Mouse (Mus musculus): ENCODE results near the gene Lars2. TPM values are rescaled to one million over a fixed set of nuclear protein-coding genes. Genes with fewer than 3 reads are reported as not detected.

The Lars2 gene
- polyA plus RNA-seq, 2 experiments: 230 to 1,005 TPM

DNA sequence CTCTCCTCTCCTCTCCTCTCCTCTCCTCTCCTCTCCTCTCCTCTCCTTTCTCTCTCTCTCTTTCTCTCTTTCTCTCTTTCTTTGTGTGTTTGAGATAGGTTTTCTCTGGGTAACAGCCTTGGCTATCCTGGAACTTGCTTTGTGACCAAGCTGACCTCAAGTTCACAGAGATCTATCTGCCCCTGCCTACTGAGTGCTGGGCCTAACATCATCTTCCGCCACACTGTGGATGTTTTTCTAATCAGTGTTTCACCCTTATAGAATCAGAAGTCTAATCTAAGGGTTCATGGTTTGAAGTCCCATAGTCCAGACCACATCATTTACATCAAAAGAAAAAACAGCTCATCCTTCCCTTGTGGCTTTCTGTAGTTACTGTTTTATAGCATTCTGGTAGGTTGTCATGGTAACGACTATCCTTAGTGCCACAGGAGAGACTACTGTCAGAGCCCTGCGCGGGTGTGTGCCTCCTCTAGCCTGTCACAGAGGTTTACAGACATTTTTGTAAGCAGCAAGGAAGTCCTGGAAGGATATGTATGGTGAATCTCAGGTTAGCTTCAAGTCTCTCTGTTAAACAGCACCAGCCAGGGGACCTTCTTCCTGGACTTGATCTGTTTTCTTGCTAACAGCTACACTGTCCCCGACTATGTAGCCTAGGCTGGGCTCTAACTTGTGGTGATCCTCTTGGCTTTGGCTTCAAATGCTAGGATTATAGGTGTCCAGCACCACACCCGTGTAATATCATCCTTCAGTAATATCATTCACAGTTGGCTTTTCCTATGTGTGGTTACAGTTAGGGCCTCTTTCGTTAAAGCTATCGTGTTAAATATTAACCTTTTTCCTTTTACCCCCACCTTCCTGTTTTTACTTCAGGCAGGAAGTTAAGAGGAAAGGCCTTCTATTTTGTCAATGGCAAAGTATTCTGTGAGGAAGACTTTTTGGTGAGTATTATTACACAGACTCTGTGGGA lies 143.2 kb downstream of the Lars2 start:
- no peaks in the 10 kb centered on the region for H3K9me3 ChIP-seq (ENCODE audit: control insufficient read depth, low read length)
- peak overlapping the region; percentile 11; the same call in 1 of the 2 replicates for H3K4me2 ChIP-seq (ENCODE audit: low read depth)
- peaks cover 32% of the 10 kb centered on the region for H3K36me3 ChIP-seq (replicated peaks; ENCODE audit: control insufficient read depth, insufficient read depth, low read depth)
- H3K4me1 ChIP-seq (replicated peaks; ENCODE audit: control insufficient read depth in 2 of 2, insufficient read depth in 2 of 2, low read length in 1 of 2): no peaks in the 10 kb centered on the region; a peak in 1 of 4 replicates
- ATAC-seq (ENCODE audit: insufficient read depth) (0 out of 2 replicates have a peak, but pooled peaks have one; percentile 22), DNase-seq (ENCODE audit: low read depth in 3 of 3, low spot score in 3 of 3) (no peak)
- H3K4me3 ChIP-seq (ENCODE audit: insufficient read depth in 1 of 2, low read depth in 2 of 2, low read length in 2 of 2): no peak overlapping the region
- H3K9ac ChIP-seq (replicated peaks): no peak overlapping the region
- H3K27ac ChIP-seq: no peak overlapping the region
- H3K27me3 ChIP-seq (ENCODE audit: control insufficient read depth, insufficient read depth, low read length): no peaks in the 10 kb centered on the region
- TF ChIP-seq CTCF (IDR thresholded peaks at IDR 0.05; ENCODE audit: low read depth): no peak
- TF ChIP-seq EP300 (IDR thresholded peaks at IDR 0.05; ENCODE audit: low read depth): no peak
- WGBS (ENCODE audit: insufficient replicate concordance): 40% methylated on average over 8 of the region's 8 CpGs

- Histone ChIP-seq H3K4me3 (ENCODE audit: insufficient read depth in 1 of 2, low read depth in 2 of 2, low read length in 2 of 2) (no peak overlapping the region), H3K27me3 (ENCODE audit: control insufficient read depth, insufficient read depth, low read length) (no peaks in the 10 kb centered on the region), H3K36me3 (replicated peaks; ENCODE audit: control insufficient read depth, insufficient read depth, low read depth) (peaks cover 33% of the 10 kb centered on the region), H3K9me3 (ENCODE audit: control insufficient read depth, low read length) (no peaks in the 10 kb centered on the region), H3K4me1 (replicated peaks; ENCODE audit: control insufficient read depth in 2 of 2, insufficient read depth in 2 of 2, low read length in 1 of 2) (no peaks in the 10 kb centered on the region; a peak in 1 of 4 replicates), H3K27ac (no peak overlapping the region), H3K4me2 (ENCODE audit: low read depth) (no peak overlapping the region), H3K9ac (replicated peaks) (no peak overlapping the region)
- 85% methylated on average over 5 of the region's 5 CpGs for WGBS (ENCODE audit: insufficient replicate concordance)
- no peak for TF ChIP-seq EP300 (IDR thresholded peaks at IDR 0.05; ENCODE audit: low read depth)
- no peak for TF ChIP-seq CTCF (IDR thresholded peaks at IDR 0.05; ENCODE audit: low read depth)
- ATAC-seq (ENCODE audit: insufficient read depth): no peak
- no peak for DNase-seq (ENCODE audit: low read depth in 3 of 3, low spot score in 3 of 3)
Observed at GRCm38 (mm10) chr9:123510926-123511325, 144.2 kb downstream of the Lars2 start.

Other genes with a start within 250 kb of the Lars2 start
- gene Clec3b, start 216.0 kb upstream of the Lars2 start, polyA plus RNA-seq (2012; rRNA removed): 0.22 TPM in 1 of 2 replicates, not detected in the other
- gene Clec3b, start 216.0 kb upstream of the Lars2 start, polyA plus RNA-seq (2014; fragmentation: Nextera tagmentation; extraction: Ambion mirVana): not detected in 2 replicates
- gene Cdcp1, start 150.9 kb upstream of the Lars2 start, polyA plus RNA-seq (2012; rRNA removed): 0.27 and 0.38 TPM in 2 replicates
- 0.15 and 0.35 TPM in 2 replicates for gene Cdcp1, start 150.9 kb upstream of the Lars2 start, polyA plus RNA-seq (2014; fragmentation: Nextera tagmentation; extraction: Ambion mirVana)
- 3.3 and 4.2 TPM in 2 replicates for gene Tmem158, start 106.2 kb upstream of the Lars2 start, polyA plus RNA-seq (2012; rRNA removed)
- 1.8 and 2.3 TPM in 2 replicates for gene Tmem158, start 106.2 kb upstream of the Lars2 start, polyA plus RNA-seq (2014; fragmentation: Nextera tagmentation; extraction: Ambion mirVana)
- 10.7 and 12.7 TPM in 2 replicates for gene Limd1, start 111.8 kb downstream of the Lars2 start, polyA plus RNA-seq (2012; rRNA removed)
- 23.2 and 24.2 TPM in 2 replicates for gene Limd1, start 111.8 kb downstream of the Lars2 start, polyA plus RNA-seq (2014; fragmentation: Nextera tagmentation; extraction: Ambion mirVana)
- 6.6 and 9.9 TPM in 2 replicates for gene Sacm1l, start 162.8 kb downstream of the Lars2 start, polyA plus RNA-seq (2012; rRNA removed)
- 25.8 and 28.7 TPM in 2 replicates for gene Sacm1l, start 162.8 kb downstream of the Lars2 start, polyA plus RNA-seq (2014; fragmentation: Nextera tagmentation; extraction: Ambion mirVana)

All from liver, embryonic 14.5 days (tissue).